Mouse (Mus musculus) ES-Bruce4 (cell line): ENCODE data around the gene Sec14l3.

Experiments
- CTCF ChIP-seq: IDR thresholded peaks from one replicate; pipeline ENCODE4 v1.8.1; 2011; ENCODE audit warnings: low read depth, low read length
- POLR2A ChIP-seq: IDR thresholded peaks from one replicate; pipeline ENCODE4 v1.8.1; 2011; ENCODE audit warnings: low read length; ENCODE audit not compliant: insufficient read depth

- TF ChIP-seq POLR2A = no peak
- no peak for TF ChIP-seq CTCF
Observed at GRCm38 (mm10) chr11:4041123-4041625, 23.5 kb upstream of the Sec14l3 start.
